Mouse (Mus musculus) frontal cortex, postnatal 10 days (tissue): ENCODE results near the gene Polr2f.

Source experiments
- DNase-seq, 2 experiments: peaks; one replicate each; pipeline ENCODE4 v3.0.0; 2022; ENCODE audit warnings: low spot score in 2 of 2, mixed read lengths in 1 of 2

Polr2f gene

DNA sequence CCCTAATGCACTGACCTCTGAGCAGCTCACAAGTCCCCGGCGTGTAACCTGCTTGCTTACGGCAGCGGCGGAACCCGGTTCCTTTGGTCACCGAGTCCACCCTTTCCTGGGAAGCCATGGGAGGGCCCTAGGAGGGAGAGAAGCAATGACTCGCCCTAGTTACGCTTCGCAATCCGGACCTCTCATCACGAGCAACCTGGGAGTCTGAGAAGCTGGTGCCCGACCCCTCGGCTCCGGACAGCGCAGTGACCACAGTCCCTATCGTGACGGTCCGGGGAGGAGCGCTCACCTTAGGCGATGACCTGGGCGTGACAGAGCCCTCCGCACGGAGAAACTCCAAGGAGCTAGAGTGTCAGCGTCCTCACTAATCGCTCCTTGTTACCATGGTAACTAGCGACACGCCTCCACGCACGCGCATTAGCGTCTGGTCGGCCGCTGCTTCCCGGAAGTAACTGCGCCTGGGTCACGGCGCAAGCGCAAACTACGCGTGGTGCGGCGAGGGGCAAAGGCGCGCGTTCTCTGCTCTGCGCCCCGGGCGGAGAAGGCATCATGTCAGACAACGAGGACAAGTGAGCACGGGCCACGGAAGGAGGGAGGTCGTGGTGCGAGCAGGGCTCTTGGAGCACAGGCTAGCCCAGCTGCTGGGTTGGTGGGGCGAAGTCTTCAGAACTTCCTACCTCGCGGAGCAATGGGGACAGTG lies at the start of gene Polr2f, which contains the start of gene 1700088E04Rik:
Polr2f (plus strand) TSS at position 144 of the 700 bp plus-strand sequence.
1700088E04Rik (minus strand) TSS at position 388 of the 700 bp plus-strand sequence.
- peak; percentile 88 to 95 for DNase-seq

DNA sequence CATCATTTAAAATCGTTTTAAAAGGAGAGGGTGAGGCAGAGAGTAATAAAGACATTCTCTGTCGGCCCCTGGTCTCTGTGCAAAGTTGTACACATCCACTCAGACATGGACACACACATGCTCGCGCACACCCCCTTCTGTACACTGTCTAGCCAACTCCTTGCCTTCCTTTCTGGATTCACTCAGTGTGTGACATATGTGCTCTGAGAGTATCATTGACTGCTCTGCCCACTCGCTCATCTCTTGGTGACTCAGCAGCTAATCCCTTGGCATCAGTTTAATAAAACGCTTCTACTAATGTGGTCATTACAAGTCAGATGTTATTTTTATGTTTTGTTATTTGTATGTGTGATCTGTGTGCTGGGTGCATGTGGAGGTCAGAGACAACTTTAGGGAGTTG lies 48.5 kb upstream of the Polr2f start:
- no peak for DNase-seq

- DNase-seq: no peak
These were observed 47.5 kb upstream of the Polr2f start for GRCm38 (mm10) chr15:79093083-79093839.

DNA sequence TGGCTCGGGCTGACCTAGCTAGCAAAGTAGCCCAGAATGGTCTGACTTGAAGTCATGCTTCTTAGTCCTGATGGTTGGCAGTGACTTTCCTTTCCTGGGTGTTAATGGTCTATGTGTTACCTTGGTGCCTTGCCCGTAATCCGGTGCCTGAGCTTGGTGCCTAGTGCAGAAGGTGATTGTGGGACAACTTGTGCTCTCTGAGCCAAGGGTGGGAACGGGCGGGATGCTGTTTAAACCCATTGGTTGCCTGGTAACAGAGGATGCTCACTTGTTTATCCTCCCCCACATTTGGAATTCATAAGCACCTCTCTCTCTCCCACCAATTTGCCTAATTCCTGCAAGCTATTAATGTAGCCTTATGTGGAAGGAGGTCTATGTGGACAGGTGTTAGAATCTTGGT lies 45.3 kb upstream of the Polr2f start:
- DNase-seq: no peak

DNA sequence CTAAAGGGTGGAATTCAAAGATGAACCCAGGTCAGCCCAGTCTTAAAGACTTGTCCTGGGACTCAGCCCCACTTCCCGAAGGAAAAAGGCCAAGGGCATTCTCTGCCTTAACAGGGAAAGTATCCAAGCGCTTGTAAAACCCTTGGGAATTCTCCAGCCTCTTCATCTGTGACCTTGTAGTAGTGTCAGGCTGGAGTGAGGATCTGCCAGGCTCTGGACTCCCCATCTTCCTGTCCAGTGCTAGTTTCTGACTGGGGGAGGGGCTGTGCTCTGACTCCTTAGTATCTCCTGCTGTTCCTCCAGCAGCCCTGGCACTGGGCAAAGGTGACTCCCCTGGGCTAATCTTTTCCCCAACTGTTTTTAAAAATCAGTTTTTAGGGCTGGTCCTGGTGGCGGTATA lies 44.3 kb upstream of the Polr2f start:
- DNase-seq: no peak

DNA sequence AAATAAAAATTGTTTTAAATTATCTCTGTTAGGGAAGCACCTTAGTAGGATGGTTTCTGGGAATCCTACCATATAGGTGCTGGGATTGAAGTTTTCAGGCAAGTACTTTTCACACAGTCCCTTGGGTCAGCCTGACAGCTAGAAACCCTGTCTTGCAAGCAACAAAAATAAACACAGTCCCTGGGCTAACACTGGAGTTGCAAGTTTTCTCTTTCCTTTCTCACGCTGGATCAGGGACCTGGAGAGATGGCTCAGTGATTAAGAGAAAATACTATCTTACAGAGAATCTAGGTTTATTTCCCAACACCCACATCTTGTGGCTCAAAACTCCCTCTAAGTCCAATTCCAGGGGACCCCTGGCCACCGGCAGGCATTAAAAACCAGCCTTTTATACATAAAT lies 43.7 kb upstream of the Polr2f start:
- no peak for DNase-seq

GRCm38 (mm10) chr15:79097611-79098025 lies 43.2 kb upstream of the Polr2f start:
- DNase-seq: peak in 1 of 2 experiments; percentile 33

GRCm38 (mm10) chr15:79098220-79098619 lies 42.6 kb upstream of the Polr2f start:
- no peak for DNase-seq

DNA sequence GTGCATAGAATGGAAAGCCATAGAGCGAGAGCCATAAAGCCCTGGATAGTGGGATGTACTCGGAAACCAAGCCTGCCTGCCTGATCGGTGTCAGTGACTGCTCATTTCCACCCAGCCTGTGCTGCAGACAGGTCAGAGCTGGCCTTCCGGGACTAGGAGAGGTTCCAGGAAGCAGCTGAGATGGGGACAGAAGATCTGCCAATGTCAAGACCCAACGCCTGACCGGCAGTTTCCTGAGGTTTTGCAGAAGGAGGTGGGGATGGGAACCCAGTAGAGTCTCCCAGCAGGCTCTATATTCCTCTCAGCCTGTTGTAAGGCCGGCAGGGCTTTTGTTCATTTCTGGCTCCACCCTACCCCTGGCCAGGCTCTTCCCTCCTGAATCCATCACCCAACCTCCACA lies 41.9 kb upstream of the Polr2f start:
- no peak for DNase-seq

GRCm38 (mm10) chr15:79099456-79099855 lies 41.4 kb upstream of the Polr2f start:
- DNase-seq: no peak

DNA sequence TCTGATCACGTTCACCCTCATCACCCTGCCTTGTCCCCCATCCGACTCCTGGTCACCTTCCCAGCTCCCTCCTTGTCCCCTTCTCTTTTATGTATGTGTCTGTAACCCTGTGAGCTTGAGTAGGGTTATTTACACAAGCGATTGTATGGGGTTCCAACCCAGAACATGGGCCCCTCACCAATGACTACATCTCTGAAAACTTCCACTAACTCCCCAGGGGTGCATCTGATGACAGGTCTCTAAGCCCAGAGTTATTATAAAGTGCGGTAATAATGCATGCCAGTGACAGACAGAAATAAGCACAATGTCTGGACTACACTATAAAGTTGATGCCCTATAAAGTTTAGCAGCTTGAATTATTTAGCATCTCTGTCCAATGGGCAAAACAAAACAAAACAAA lies 40.4 kb upstream of the Polr2f start:
- no peak for DNase-seq

- DNase-seq: no peak
These were observed 39.3 kb upstream of the Polr2f start for GRCm38 (mm10) chr15:79101531-79101930.

- no peak for DNase-seq
These were observed 37.5 kb upstream of the Polr2f start for GRCm38 (mm10) chr15:79103264-79103663.

DNA sequence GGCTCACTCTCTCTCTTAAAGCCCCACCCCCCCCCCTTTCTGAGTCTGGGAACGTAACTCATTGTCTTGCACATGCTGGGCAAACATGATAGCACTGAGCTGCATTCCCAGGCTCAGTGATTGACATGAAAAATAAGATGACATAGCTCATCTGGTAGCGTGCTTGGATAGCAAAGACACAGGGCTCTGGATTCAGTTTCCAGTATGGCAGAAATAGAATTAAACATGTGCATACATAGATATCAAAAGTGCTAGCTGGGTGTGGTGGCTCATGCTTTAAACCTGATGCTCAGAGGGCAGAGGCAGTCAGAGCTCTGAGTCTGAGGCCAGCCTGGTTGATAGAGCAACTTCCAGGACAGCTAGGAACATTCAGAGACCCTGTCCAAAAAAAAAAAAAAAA lies 35.0 kb upstream of the Polr2f start:
- no peak for DNase-seq

- DNase-seq: no peak
These were observed 32.8 kb upstream of the Polr2f start for GRCm38 (mm10) chr15:79107966-79108365.

DNA sequence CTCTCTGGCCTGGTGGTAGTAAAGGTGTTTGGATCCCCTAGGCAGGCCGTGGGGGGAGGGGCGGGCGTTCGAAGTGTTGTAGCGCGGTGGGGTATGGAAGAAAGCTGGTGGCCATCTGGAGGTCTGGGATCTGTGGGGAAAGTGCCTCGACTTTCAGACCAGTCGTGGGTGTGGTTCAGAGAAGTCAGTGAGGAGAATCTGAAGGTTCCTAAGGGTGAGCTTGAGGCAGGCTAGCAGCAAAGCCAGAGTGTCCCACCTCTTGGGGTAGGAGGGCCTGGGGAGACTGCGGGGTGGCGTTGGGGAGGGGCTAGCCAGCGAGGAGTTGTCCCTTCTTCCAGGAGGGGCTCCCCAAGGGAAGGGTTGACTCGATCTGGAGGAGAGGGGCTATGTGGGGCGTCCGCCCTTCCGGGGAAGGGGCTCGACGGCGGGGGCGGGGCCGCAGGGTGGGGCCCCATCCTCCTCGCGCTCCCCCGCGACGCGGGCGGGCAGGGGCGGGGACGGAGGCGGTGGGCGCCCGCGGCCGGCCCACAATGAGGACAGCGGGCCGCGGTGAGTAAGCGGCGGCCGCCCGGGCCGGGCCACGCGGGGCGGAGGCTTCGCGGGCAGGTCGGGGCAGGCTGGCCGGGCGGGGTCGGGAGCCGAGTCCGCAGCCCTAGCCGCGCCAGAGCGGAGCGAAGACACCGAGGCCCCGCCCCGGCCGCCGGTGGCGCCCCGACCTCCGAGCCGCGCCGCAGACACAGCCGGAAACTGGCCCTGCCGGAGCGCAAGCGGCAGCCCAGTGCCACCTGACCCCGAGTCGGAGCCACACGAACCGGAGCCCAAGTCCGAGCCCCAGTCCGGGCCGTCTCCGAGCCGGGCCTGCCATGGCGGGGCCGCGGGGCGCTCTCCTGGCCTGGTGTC lies 32.1 kb upstream of the Polr2f start, which contains the start of gene Micall1:
Micall1 (plus strand) TSS at position 478 of the 900 bp plus-strand sequence.
- DNase-seq: peak in 1 of 2 experiments; percentile 44

- peak in 1 of 2 experiments; percentile 31 for DNase-seq
These were observed 31.4 kb upstream of the Polr2f start for GRCm38 (mm10) chr15:79109321-79109934.

GRCm38 (mm10) chr15:79110031-79110430 lies 30.8 kb upstream of the Polr2f start:
- DNase-seq: no peak

DNA sequence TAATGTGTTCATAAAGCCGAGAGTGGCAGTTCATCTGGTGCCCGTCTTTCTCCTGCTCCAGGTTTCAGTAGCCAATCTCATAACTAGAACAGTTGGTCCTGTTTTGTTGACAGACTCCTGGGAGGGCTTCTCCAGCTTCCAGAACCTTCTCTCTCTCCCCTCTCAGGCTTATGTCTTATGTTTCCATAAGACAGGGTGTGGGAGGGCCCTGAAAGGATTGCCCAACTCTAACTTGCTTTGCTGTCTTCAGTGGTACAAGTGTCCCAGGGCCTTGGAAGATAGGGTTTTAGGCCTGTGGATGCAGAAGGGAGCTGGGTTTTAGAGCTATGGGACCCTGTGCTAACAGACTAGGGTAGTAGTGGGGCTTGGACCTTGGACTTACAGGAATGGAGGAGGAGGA lies 30.3 kb upstream of the Polr2f start:
- no peak for DNase-seq

DNA sequence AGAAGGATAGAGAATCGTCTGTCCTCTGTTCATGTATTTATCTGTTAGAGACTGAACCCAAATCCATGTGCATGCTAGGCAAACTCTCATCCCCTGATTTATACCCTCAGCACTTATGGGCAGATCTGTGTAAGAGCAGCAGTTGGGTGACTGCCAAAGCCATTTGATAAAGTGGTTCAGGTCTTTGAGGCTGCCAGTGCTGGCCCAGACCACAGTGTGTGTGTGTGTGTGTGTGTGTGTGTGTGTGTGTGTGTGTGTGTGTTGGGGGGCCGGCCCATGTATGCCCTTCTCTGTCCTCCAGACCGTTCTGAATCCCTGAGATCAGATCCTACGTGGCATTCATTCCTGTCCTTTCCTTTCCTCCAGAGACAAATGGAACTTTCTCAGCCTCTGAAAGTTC lies 29.0 kb upstream of the Polr2f start:
- DNase-seq: no peak

GRCm38 (mm10) chr15:79115276-79115675 lies 25.5 kb upstream of the Polr2f start:
- DNase-seq: no peak
